Mouse (Mus musculus) heart, embryonic 12.5 days (tissue): ENCODE data around the gene Srsf9. TPM values are rescaled to one million over a fixed set of nuclear protein-coding genes. Genes with fewer than 3 reads are reported as not detected.

Experiments
- ATAC-seq: fragments of 200-750 bp; cut with Nextera tagmentation; 2 replicates; pipeline ENCODE4 v1.8.0; 2017; ENCODE audit warnings: moderate TSS enrichment, moderate library complexity; ENCODE audit not compliant: insufficient number of reproducible peaks, low FRiP score
- H3K27ac ChIP-seq: fragments of 300-500 bp; sonication (generic); 2 replicates; pipeline ENCODE4 v1.5.1; 2016; ENCODE audit warnings: mild to moderate bottlenecking, moderate library complexity; ENCODE audit not compliant: poor library complexity, severe bottlenecking
- H3K27me3 ChIP-seq: fragments of 300-500 bp; sonication (generic); replicated peaks from 2 replicates; pipeline ENCODE4 v1.6.1; 2016; ENCODE audit warnings: mild to moderate bottlenecking, moderate library complexity
- H3K36me3 ChIP-seq: fragments of 300-500 bp; sonication (generic); 2 replicates; pipeline ENCODE4 v1.6.1; 2016; ENCODE audit warnings: mild to moderate bottlenecking, moderate library complexity
- H3K4me1 ChIP-seq: fragments of 300-500 bp; sonication (generic); replicated peaks from 2 replicates; pipeline ENCODE4 v1.6.1; 2016; ENCODE audit warnings: mild to moderate bottlenecking
- H3K4me2 ChIP-seq: fragments of 300-500 bp; sonication (generic); 2 replicates; pipeline ENCODE4 v1.6.1; 2016; ENCODE audit warnings: mild to moderate bottlenecking, moderate library complexity
- H3K4me3 ChIP-seq: fragments of 300-500 bp; sonication (generic); 2 replicates; pipeline ENCODE4 v1.5.1; 2016; ENCODE audit warnings: mild to moderate bottlenecking
- H3K9ac ChIP-seq: fragments of 300-500 bp; sonication (generic); 2 replicates; pipeline ENCODE4 v1.6.1; 2016; ENCODE audit warnings: mild to moderate bottlenecking, moderate library complexity
- H3K9me3 ChIP-seq: fragments of 300-500 bp; sonication (generic); replicated peaks from 2 replicates; pipeline ENCODE4 v1.6.1; 2016; ENCODE audit warnings: mild to moderate bottlenecking, moderate library complexity
- WGBS: fragments of 180-500 bp; shearing (Covaris S2); methylation state at CpG from one replicate; pipeline ENCODE4 v1.1.7; 2016; 5-methylcytosine and 5-hydroxymethylcytosine counted together
- polyA plus RNA-seq: library from polyadenylated mRNA; unstranded; fragments of >200 nt; fragmentation: Nextera tagmentation; extraction: Ambion mirVana; gene quantifications from 2 replicates; pipeline ENCODE4 v1.2.1, GENCODE M21; 2016

Gene Srsf9
- polyA plus RNA-seq: 147 and 160 TPM in 2 replicates

GRCm38 (mm10) chr5:115326875-115327609, at the start of gene Srsf9:
Gene Srsf9 (plus strand): TSS chr5:115327177.
- H3K36me3 ChIP-seq: peaks cover 20% of the 10 kb centered on the region
- WGBS: under 1% methylated on average over 87 of the region's 97 CpGs
- ATAC-seq: peak; percentile 93
- H3K4me3 ChIP-seq: peak within 1 kb of the TSS; percentile 100
- H3K4me2 ChIP-seq: peak within 1 kb of the TSS; percentile 96
- no peaks in the 10 kb centered on the region for H3K27me3 ChIP-seq
- no peaks in the 10 kb centered on the region for H3K9me3 ChIP-seq
- peak within 1 kb of the TSS; percentile 84 for H3K27ac ChIP-seq
- H3K9ac ChIP-seq: peak within 1 kb of the TSS; percentile 100
- H3K4me1 ChIP-seq: peaks cover 40% of the 10 kb centered on the region

DNA sequence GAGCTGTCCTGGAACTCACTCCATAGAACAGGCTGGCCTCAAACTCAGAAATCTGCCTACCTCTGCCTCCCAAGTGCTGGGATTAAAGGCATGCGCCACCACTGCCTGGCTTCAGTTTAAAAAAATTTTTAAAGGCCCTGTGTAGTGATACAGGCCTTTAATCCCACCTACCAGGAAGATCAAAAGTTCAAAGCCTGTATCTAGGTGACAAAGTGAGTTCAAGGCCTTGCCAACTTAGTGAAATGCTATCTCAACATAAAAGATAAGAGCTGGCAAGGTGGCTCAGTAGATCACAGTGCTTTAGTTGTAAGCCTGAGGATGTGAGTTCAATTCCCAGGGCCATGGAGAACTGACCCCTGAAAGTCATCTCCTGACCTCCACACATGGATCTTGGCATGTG, 48.9 kb upstream of the Srsf9 start:
- H3K9me3 ChIP-seq: 0 out of 2 replicates have a peak, but pooled peaks cover 3% of the 10 kb centered on the region
- peaks cover 9% of the 10 kb centered on the region for H3K36me3 ChIP-seq
- no peaks in the 10 kb centered on the region for H3K27me3 ChIP-seq
- WGBS: 77% methylated on average over 1 of the region's 1 CpGs
- ATAC-seq: no peak
- no peak overlapping the region for H3K27ac ChIP-seq
- no peak overlapping the region for H3K4me2 ChIP-seq
- H3K4me3 ChIP-seq: no peak overlapping the region
- no peak overlapping the region for H3K9ac ChIP-seq
- H3K4me1 ChIP-seq: peaks cover 17% of the 10 kb centered on the region

DNA sequence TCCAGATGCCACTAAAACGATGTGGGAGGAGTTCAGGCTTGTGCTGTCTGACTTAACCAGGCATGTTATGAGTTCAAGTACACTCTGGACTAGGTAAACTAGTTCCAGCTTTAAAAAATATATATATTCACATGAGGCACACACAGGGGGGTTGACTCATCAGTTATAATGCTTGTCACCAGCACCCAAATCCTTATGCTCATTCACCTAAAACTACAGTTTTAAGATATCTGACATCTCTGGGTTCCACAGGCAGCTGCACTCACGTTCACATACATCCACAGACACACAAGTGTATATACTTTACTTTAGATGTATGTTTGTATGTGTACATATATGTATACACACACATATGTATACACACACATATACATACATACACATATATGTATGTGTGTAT, 48.2 kb upstream of the Srsf9 start:
- no peak overlapping the region for H3K4me2 ChIP-seq
- H3K9ac ChIP-seq: no peak overlapping the region
- ATAC-seq: no peak
- no peak overlapping the region for H3K27ac ChIP-seq
- peaks cover 16% of the 10 kb centered on the region for H3K36me3 ChIP-seq
- H3K27me3 ChIP-seq: no peaks in the 10 kb centered on the region
- H3K9me3 ChIP-seq: 0 out of 2 replicates have a peak, but pooled peaks cover 3% of the 10 kb centered on the region
- 59% methylated on average over 2 of the region's 2 CpGs for WGBS
- H3K4me3 ChIP-seq: no peak overlapping the region
- peaks cover 14% of the 10 kb centered on the region for H3K4me1 ChIP-seq

- Histone ChIP-seq H3K9me3 (0 out of 2 replicates have a peak, but pooled peaks cover 3% of the 10 kb centered on the region), H3K36me3 (peaks cover 22% of the 10 kb centered on the region), H3K27ac (0 out of 2 replicates have a peak within 1 kb of the TSS, but pooled peaks have one; percentile 50), H3K4me3 (peak within 1 kb of the TSS; percentile 72), H3K4me2 (peak within 1 kb of the TSS; percentile 91), H3K27me3 (no peaks in the 10 kb centered on the region), H3K4me1 (peaks cover 14% of the 10 kb centered on the region), H3K9ac (peak within 1 kb of the TSS; percentile 86)
- ATAC-seq: peak; percentile 79
- 3% methylated on average over 45 of the region's 45 CpGs for WGBS
These were observed 47.5 kb upstream of the Srsf9 start, which contains the start of gene Coq5 for GRCm38 (mm10) chr5:115279226-115280049. Gene Coq5 (plus strand): TSS chr5:115279666.

GRCm38 (mm10) chr5:115280050-115280687, 46.8 kb upstream of the Srsf9 start:
- Histone ChIP-seq H3K9me3 (0 out of 2 replicates have a peak, but pooled peaks cover 3% of the 10 kb centered on the region), H3K27ac (0 out of 2 replicates have a peak overlapping the region, but pooled peaks have one; percentile 50), H3K4me1 (peaks cover 10% of the 10 kb centered on the region), H3K4me3 (peak overlapping the region; percentile 72), H3K9ac (peak overlapping the region; percentile 86), H3K27me3 (no peaks in the 10 kb centered on the region), H3K4me2 (peak overlapping the region; percentile 91), H3K36me3 (peaks cover 30% of the 10 kb centered on the region)
- 9% methylated on average over 17 of the region's 17 CpGs for WGBS
- peak; percentile 29; the same call in 1 of the 2 replicates for ATAC-seq

GRCm38 (mm10) chr5:115284735-115285134, 42.2 kb upstream of the Srsf9 start:
- peaks cover 57% of the 10 kb centered on the region for H3K36me3 ChIP-seq
- H3K4me2 ChIP-seq: no peak overlapping the region
- ATAC-seq: no peak
- peaks cover 19% of the 10 kb centered on the region for H3K4me1 ChIP-seq
- H3K27ac ChIP-seq: no peak overlapping the region
- H3K27me3 ChIP-seq: no peaks in the 10 kb centered on the region
- 0 out of 2 replicates have a peak overlapping the region, but pooled peaks have one; percentile 1 for H3K9ac ChIP-seq
- H3K9me3 ChIP-seq: no peaks in the 10 kb centered on the region
- H3K4me3 ChIP-seq: no peak overlapping the region
- 84% methylated on average over 3 of the region's 3 CpGs for WGBS

GRCm38 (mm10) chr5:115294173-115294572, 32.8 kb upstream of the Srsf9 start:
- no peak for ATAC-seq
- WGBS: 90% methylated on average over 8 of the region's 8 CpGs
- H3K4me3 ChIP-seq: no peak overlapping the region
- no peak overlapping the region for H3K9ac ChIP-seq
- H3K4me2 ChIP-seq: no peak overlapping the region
- no peak overlapping the region for H3K27ac ChIP-seq
- peaks cover 20% of the 10 kb centered on the region for H3K4me1 ChIP-seq
- H3K27me3 ChIP-seq: no peaks in the 10 kb centered on the region
- H3K36me3 ChIP-seq: peaks cover 86% of the 10 kb centered on the region
- H3K9me3 ChIP-seq: no peaks in the 10 kb centered on the region

DNA sequence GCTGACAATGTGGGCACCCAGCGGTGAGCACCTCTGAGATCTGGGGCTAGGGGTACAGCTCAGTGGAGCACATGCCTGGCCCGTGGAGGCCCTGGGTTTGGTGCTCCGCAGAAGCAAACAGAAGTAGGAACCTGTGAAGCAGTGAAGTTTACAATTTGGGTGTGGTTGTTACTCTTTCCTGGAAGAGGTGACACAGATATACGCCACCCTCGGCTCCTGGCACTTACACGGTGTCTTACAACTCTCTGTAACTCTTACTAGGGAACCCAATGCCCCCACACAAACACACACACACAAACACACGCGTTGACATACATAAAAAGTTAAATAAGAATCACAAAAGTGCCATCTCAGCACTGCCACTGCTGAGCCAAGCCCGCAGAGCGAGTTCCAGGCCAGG, 30.6 kb upstream of the Srsf9 start:
- Histone ChIP-seq H3K4me1 (peaks cover 24% of the 10 kb centered on the region), H3K9ac (no peak overlapping the region), H3K9me3 (no peaks in the 10 kb centered on the region), H3K4me2 (no peak overlapping the region), H3K27ac (no peak overlapping the region), H3K36me3 (peaks cover 70% of the 10 kb centered on the region), H3K4me3 (no peak overlapping the region), H3K27me3 (no peaks in the 10 kb centered on the region)
- WGBS: 78% methylated on average over 10 of the region's 10 CpGs
- ATAC-seq: no peak

GRCm38 (mm10) chr5:115300035-115300744, 26.8 kb upstream of the Srsf9 start:
- Histone ChIP-seq H3K36me3 (peaks cover 40% of the 10 kb centered on the region), H3K4me3 (peak overlapping the region; percentile 88), H3K4me1 (peaks cover 29% of the 10 kb centered on the region), H3K4me2 (peak overlapping the region; percentile 85), H3K27ac (peak overlapping the region; percentile 91), H3K27me3 (no peaks in the 10 kb centered on the region), H3K9ac (peak overlapping the region; percentile 92), H3K9me3 (no peaks in the 10 kb centered on the region)
- ATAC-seq: no peak; the same call in 1 of the 2 replicates
- WGBS: under 1% methylated on average over 46 of the region's 46 CpGs
